Mouse (Mus musculus) intestine, embryonic 14.5 days (tissue): Measurements from ENCODE around the gene Fgf11. TPM values are rescaled to one million over a fixed set of nuclear protein-coding genes. Genes with fewer than 3 reads are reported as not detected.

ENCODE experiments used
- ATAC-seq: fragments of 200-750 bp; cut with Nextera tagmentation; replicated peaks from 2 replicates; pipeline ENCODE4 v1.8.0; 2017; ENCODE audit warnings: low read depth, moderate number of reproducible peaks, moderate TSS enrichment, moderate library complexity; ENCODE audit not compliant: low FRiP score, low TSS enrichment
- DNase-seq: peaks from one replicate; pipeline ENCODE4 v3.0.0-alpha.2; 2018; ENCODE audit warnings: low spot score
- H3K27ac ChIP-seq: fragments of 300-500 bp; sonication (generic); 2 replicates; pipeline ENCODE4 v1.5.1; 2014; ENCODE audit warnings: low read depth, mild to moderate bottlenecking, control low read depth
- H3K27me3 ChIP-seq: fragments of 300-500 bp; sonication (generic); replicated peaks from 2 replicates; pipeline ENCODE4 v1.6.1; 2014; ENCODE audit warnings: low read length, control low read depth; ENCODE audit not compliant: control insufficient read depth, insufficient read depth
- H3K36me3 ChIP-seq: fragments of 300-500 bp; sonication (generic); 2 replicates; pipeline ENCODE4 v1.6.1; 2014; ENCODE audit warnings: low read length, control low read depth; ENCODE audit not compliant: control insufficient read depth, insufficient read depth
- H3K4me1 ChIP-seq: fragments of 300-500 bp; sonication (generic); replicated peaks from 2 replicates; pipeline ENCODE4 v1.6.1; 2014; ENCODE audit warnings: low read length, control low read depth, mixed read lengths; ENCODE audit not compliant: control insufficient read depth, insufficient read depth
- H3K4me2 ChIP-seq: fragments of 300-500 bp; sonication (generic); 2 replicates; pipeline ENCODE4 v1.6.1; 2014; ENCODE audit warnings: low read length
- H3K4me3 ChIP-seq: fragments of 300-500 bp; sonication (generic); 2 replicates; pipeline ENCODE4 v1.5.1; 2014; ENCODE audit warnings: low read depth, low read length, control low read depth, mixed read lengths
- H3K9ac ChIP-seq: fragments of 300-500 bp; sonication (generic); 2 replicates; pipeline ENCODE4 v1.6.1; 2014; ENCODE audit warnings: mild to moderate bottlenecking, low read length
- H3K9me3 ChIP-seq: fragments of 300-500 bp; sonication (generic); 2 replicates; pipeline ENCODE4 v1.6.1; 2016; ENCODE audit warnings: low read length, control low read depth; ENCODE audit not compliant: control insufficient read depth
- WGBS: fragments of 180-500 bp; shearing (Covaris S2); extraction: QIAGEN DNeasy Blood & Tissue Kit; methylation state at CpG from one replicate; pipeline ENCODE4 v1.1.7; 2014; 5-methylcytosine and 5-hydroxymethylcytosine counted together
- polyA plus RNA-seq: library from polyadenylated mRNA; unstranded; fragments of >200 nt; fragmentation: Nextera tagmentation; extraction: Ambion mirVana; gene quantifications from 2 replicates; pipeline ENCODE4 v1.2.1, GENCODE M21; 2014

Fgf11 gene
- polyA plus RNA-seq, 1 experiment from 2014 or later, result 1.4 TPM

DNA sequence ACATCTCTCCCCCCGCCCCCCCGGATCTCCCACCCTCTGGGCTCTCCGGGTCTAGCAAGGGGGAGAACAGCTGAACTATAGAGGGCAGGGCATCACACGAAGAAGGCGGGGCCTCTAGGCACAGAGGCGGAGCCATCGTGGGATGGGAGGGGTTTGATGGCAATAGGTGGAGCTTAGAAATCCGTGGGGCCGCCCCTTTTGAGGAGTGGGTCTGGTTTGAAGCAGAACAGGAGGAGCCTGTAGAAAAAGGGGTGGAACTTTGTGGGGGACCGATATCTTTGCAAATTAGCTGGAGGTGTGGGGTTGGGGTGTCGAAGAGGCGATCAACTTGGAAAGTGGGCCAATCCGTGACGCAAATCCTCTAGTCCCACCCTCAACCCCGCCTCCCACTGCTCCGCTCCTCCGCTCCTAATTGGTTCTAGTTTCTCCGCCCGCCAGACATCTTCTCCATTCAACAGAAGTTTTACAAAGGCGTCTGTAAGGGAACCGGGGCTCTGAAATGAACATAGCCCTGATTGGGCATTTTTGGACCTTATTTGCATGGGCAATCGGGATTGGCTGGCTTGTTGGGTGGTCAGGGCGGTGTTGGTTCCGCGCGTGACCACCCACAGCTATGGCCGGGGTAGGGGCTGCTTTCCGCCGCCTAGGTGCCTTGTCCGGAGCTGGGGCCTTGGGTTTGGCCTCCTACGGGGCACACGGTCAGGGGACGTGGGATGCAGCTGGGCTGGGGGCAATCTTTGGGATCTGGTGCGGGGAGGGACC, 36.5 kb upstream of the Fgf11 start, which contains the start of gene Tmem256:
TSS of gene Tmem256 (plus strand) at position 563 of the 762 bp plus-strand sequence.
- Histone ChIP-seq H3K27me3 (no peaks in the 10 kb centered on the region), H3K4me1 (peaks cover 32% of the 10 kb centered on the region), H3K4me2 (peak within 1 kb of the TSS; percentile 77), H3K27ac (peak within 1 kb of the TSS; percentile 83), H3K4me3 (peak within 1 kb of the TSS; percentile 79), H3K9me3 (no peaks in the 10 kb centered on the region), H3K9ac (peak within 1 kb of the TSS; percentile 64), H3K36me3 (peaks cover 8% of the 10 kb centered on the region; the same call in 1 of the 2 replicates)
- under 1% methylated on average over 34 of the region's 34 CpGs for WGBS
- DNase-seq (peak; percentile 100), ATAC-seq (peak; percentile 89)

DNA sequence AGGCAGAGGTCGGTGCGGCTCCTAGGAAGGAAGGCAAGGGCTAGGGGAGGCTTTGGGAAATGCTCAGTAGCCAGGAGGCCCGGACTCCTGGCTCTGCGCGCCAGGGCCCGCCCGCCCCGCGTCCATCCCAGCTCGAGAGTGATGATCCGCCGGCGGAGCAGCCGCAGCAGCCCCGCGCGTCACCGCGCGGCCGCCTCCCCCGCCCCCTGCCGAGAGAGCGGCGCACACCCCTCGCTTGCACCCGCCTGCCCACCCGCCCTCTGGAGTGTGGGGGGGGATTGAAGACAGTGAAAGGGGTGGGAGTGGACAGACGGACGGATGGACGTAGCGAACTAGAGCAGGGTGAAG, 35.9 kb upstream of the Fgf11 start, which contains the start of gene Nlgn2:
TSS of gene Nlgn2 (minus strand) at position 181 of the 348 bp plus-strand sequence.
- Histone ChIP-seq H3K9ac (peak within 1 kb of the TSS; percentile 64), H3K27ac (peak within 1 kb of the TSS; percentile 83), H3K4me3 (peak within 1 kb of the TSS; percentile 79), H3K4me2 (peak within 1 kb of the TSS; percentile 77), H3K27me3 (no peaks in the 10 kb centered on the region), H3K9me3 (no peaks in the 10 kb centered on the region), H3K36me3 (peaks cover 14% of the 10 kb centered on the region), H3K4me1 (peaks cover 32% of the 10 kb centered on the region)
- 0% methylated on average over 30 of the region's 32 CpGs for WGBS
- peak; percentile 74 for ATAC-seq
- no peak for DNase-seq

DNA sequence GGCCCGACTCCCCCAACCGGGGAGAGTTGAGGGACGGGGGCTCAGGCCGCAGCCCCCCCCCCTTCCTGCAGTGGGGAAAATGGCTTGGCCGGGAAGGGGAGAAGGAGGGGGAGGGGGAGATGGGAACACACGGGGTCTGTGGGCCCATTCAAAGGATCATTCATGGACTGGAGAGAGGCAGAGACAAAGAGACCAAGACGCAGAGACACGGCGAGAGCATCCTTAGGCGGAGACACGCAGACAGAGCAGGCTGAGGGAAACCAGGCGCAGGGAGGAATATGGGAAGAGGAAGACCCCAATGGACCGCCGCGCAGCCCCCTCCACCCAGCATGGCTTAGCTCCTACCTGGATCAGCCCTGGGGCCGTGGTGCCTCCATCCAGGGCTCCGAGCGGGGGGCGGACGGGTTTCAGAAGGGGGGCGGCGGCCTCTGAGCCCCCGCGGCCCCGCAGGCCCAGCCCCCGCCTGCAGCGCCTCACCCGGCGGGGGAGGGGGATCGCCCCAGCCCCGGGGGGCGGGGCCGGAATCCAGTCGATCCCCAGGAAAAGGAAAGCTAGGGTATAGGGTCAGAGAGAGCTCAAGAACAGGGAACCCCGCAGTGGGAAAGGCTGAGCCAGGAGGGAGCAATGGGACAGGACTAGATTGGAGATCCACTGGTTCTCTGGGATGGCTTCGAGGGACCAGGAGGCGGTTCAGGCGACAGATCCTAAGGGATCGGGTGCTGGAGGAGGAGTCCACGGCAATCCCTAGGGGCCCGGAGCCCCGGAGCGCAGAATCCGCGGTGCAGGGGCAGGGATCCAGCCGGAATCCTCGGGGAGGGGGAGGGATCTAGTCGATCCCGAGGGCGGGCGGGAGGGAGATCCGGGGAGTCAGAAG, 35.3 kb upstream of the Fgf11 start:
- H3K4me3 ChIP-seq, result peak overlapping the region; percentile 79
- H3K27ac ChIP-seq, result peak overlapping the region; percentile 78
- peak overlapping the region; percentile 62 for H3K9ac ChIP-seq
- H3K27me3 ChIP-seq, result no peaks in the 10 kb centered on the region
- WGBS, result 2% methylated on average over 51 of the region's 52 CpGs
- ATAC-seq (peak; percentile 0; the same call in 1 of the 2 replicates), DNase-seq (peak; percentile 83)
- H3K4me1 ChIP-seq, result peaks cover 32% of the 10 kb centered on the region
- H3K9me3 ChIP-seq, result no peaks in the 10 kb centered on the region
- peak overlapping the region; percentile 77 for H3K4me2 ChIP-seq
- peaks cover 20% of the 10 kb centered on the region for H3K36me3 ChIP-seq

DNA sequence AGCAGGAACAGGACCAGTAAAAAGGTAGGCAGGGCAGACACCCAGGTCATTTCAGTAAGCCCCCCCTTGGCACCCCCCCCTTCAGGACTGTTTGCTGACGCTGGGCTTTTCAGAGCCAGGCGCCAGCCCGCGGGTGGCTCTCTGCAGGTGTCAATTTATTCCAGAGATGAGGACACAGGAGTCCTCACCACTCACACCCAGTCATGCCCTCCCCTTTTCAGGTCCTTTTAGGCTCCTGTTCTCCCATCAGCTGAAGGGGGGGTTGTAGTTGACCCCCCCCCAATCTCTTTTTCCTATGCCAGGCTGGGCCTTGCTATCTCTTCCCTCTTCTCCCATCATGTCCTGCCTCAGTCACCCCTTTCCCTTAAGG, 34.3 kb upstream of the Fgf11 start:
- H3K36me3 ChIP-seq, result peaks cover 20% of the 10 kb centered on the region
- no peak for ATAC-seq
- H3K9ac ChIP-seq, result no peak overlapping the region
- H3K4me2 ChIP-seq, result peak overlapping the region; percentile 77
- no peak for DNase-seq
- peaks cover 32% of the 10 kb centered on the region for H3K4me1 ChIP-seq
- H3K27ac ChIP-seq, result no peak overlapping the region
- H3K9me3 ChIP-seq, result no peaks in the 10 kb centered on the region
- peak overlapping the region; percentile 79 for H3K4me3 ChIP-seq
- WGBS, result 19% methylated on average over 4 of the region's 4 CpGs
- no peaks in the 10 kb centered on the region for H3K27me3 ChIP-seq

DNA sequence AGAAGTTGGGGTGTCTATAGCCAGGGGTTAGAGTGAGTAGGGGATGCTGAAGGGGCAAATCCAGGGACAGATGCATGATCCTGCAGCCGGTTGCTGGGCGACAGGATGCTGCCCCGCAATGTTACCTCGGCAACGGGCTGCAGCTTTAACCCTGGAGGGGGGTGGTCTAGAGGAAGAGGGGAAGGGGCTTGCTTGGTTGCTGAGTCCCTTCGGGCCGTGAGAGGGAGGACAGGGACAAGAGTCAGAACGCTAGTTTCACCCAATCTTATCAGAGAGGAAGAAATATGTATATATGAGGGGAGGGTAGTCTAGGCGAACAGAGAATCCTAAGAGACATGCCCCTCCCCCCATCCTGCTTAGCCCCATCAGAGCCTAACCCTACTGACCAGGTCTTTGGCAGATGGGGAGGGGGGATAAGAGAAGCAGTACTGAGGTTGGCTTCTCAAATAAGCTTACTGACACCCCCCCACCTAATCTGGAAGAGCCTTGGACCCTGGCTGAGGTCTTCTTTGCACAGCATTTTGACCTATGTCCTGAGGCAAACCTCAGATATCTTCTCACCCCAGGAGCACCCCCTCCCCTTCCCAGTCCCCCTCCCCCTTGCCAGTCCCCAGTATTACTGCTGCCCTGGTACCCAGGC, 33.8 kb upstream of the Fgf11 start:
- no peak overlapping the region for H3K27ac ChIP-seq
- H3K9ac ChIP-seq, result no peak overlapping the region
- no peaks in the 10 kb centered on the region for H3K9me3 ChIP-seq
- no peak for DNase-seq
- no peaks in the 10 kb centered on the region for H3K27me3 ChIP-seq
- H3K4me2 ChIP-seq, result peak overlapping the region; percentile 77
- peak overlapping the region; percentile 79 for H3K4me3 ChIP-seq
- H3K4me1 ChIP-seq, result peaks cover 32% of the 10 kb centered on the region
- WGBS, result 19% methylated on average over 9 of the region's 9 CpGs
- no peak for ATAC-seq
- H3K36me3 ChIP-seq, result peaks cover 20% of the 10 kb centered on the region

DNA sequence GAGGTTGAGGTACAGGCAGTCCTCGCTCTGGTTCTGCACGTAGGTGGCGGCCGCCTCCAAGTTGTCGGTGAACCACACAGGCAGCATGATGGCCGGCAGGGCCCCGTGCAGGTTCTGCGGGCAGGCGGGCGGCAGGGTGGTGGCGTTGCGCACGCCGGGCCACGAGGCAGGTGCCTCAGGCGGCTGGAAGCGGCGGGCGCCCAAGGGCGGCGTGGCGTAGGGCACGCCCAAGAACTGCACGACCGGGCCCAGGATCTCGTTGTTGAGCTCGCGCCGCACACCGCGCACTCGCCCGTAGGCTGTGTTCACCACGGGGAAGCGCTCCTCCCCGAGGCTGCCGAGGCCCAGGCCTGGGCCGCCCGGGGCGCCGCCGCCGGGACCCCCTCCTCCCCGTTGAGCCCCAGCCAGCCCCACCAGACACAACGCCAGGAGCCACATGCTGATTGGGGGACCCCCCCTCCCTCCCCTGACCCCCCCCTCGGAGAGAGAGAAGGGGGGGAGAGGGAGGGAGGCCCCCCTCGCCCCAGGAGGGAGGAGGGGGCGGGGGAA, 32.4 kb upstream of the Fgf11 start:
- ATAC-seq (no peak), DNase-seq (peak; percentile 70)
- H3K4me3 ChIP-seq, result peak overlapping the region; percentile 79
- H3K4me1 ChIP-seq, result peaks cover 28% of the 10 kb centered on the region
- H3K27me3 ChIP-seq, result no peaks in the 10 kb centered on the region
- peak overlapping the region; percentile 77 for H3K4me2 ChIP-seq
- H3K27ac ChIP-seq, result peak overlapping the region; percentile 11; the same call in 1 of the 2 replicates
- peak overlapping the region; percentile 60 for H3K9ac ChIP-seq
- H3K9me3 ChIP-seq, result no peaks in the 10 kb centered on the region
- WGBS, result 16% methylated on average over 31 of the region's 48 CpGs
- peaks cover 20% of the 10 kb centered on the region for H3K36me3 ChIP-seq

DNA sequence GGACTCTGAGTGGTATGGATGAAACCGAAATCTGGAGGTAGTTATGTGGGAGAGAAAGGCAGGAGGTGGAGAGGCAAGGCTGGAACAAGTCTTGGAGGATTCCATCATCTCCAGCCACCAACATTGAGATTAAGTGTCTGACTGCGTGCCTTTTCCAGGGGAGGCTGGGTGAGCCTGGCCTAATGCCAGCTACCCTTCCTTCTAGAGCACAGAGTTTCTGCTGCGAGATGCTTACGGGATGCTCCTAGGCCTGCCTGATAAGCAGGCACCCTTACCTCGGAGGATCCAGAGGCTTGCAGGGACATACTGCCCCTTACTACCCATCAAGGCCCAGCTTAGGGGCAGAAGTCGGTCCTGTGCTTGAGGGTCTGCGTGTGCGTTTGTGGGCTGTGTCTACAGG, 31.9 kb upstream of the Fgf11 start:
- Histone ChIP-seq H3K9ac (peak overlapping the region; percentile 60; the same call in 1 of the 2 replicates), H3K36me3 (peaks cover 22% of the 10 kb centered on the region), H3K4me3 (peak overlapping the region; percentile 79), H3K4me2 (peak overlapping the region; percentile 77), H3K4me1 (peaks cover 25% of the 10 kb centered on the region), H3K27ac (0 out of 2 replicates have a peak overlapping the region, but pooled peaks have one; percentile 11), H3K27me3 (no peaks in the 10 kb centered on the region), H3K9me3 (no peaks in the 10 kb centered on the region)
- ATAC-seq (no peak), DNase-seq (no peak)
- 55% methylated on average over 8 of the region's 8 CpGs for WGBS

DNA sequence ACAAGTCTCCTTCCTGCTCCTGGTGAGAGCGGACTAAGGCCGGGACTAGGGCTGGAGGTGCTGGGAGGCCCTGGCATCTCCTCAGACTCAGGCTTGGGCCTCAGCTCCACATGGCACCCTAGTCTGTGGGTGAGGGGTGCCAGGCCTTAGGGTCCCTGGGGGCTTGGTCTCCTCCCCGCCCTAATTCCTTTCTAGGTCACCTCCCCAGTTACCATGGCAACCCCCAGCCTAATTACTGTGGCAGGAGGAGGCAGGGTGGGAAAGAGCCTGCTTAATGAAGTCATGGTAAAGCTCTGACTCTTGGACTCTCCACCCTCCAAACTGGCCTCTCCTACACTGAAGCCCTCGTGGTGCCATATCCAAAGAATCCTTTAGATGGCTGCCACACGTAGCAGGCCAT, 27.2 kb upstream of the Fgf11 start:
- Histone ChIP-seq H3K9ac (no peak overlapping the region), H3K4me1 (0 out of 2 replicates have a peak, but pooled peaks cover 4% of the 10 kb centered on the region), H3K4me2 (no peak overlapping the region), H3K36me3 (peaks cover 67% of the 10 kb centered on the region), H3K4me3 (no peak overlapping the region), H3K27me3 (no peaks in the 10 kb centered on the region), H3K9me3 (no peaks in the 10 kb centered on the region), H3K27ac (no peak overlapping the region)
- DNase-seq (no peak), ATAC-seq (no peak; the same call in 1 of the 2 replicates)
- WGBS, result 65% methylated on average over 5 of the region's 5 CpGs
